Mouse (Mus musculus): Measurements from ENCODE around the gene Rasl10a. TPM values are rescaled to one million over a fixed set of nuclear protein-coding genes. Genes with fewer than 3 reads are reported as not detected.

Rasl10a gene
- polyA plus RNA-seq (2014; fragmentation: Nextera tagmentation; extraction: Ambion mirVana) = 4.1 and 4.6 TPM in 2 replicates

DNA sequence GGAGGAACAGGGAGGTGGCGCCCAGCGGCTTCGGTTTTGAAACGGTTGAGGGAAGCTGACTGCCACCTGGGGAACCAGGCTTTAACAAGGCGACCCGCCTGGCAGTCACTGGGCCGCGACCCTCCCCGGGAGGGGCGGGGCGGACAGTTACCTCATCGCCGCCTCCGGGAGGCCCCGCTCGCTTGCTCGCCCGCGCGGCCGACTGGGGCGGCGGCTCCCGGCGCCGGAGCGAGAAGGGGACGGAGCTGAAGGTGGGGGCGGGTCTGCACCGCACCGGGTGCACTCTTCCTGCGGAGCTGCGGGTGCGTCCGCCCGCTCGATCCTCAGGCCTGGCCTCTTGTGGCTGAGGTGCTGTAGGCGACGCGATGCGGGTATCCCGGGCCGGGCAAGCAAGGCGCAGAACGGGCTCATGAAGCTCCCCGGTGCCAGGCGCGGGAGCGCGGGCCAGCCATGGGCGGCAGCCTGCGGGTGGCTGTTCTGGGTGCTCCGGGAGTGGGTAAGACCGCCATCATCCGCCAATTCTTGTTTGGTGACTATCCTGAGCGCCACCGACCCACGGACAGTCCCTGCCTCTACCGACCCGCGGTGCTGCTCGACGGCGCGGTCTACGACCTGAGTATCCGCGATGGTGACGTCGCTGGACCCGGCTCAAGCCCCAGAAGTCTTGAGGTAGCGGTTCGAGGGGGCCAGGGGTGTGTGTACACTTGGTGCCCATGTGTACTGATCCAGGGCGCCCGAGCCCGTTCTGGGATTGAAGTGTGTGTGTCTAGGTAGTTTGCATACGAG is at the start of gene Rasl10a:
Gene Rasl10a (plus strand): TSS at position 273 of the 786 bp plus-strand sequence.
- ATAC-seq (ENCODE audit: low FRiP score, low TSS enrichment) = no peak; the same call in 1 of the 2 replicates
- WGBS = 1% methylated on average over 58 of the region's 77 CpGs

DNA sequence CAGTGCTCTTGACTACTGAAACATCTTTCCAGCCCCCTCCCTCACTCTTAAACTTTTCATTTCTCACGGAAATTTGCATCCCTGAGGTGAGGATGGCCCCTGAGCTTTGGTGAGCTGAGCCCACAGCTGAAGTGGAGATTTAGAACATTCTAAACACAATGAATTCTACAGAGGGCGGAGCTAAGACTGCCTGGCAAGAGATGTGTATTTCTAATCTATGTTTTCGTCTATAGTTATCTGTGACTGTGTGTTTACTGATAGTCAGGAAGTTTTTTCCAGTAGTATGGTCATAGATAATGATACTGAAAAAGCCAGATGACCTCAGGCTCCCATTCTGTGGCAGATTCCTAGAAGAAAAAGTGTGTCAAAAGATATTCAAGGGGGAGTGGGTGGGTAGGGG is 49.1 kb upstream of the Rasl10a start:
- Histone ChIP-seq H3K27me3 (ENCODE audit: control insufficient read depth, insufficient read depth, low read length) (no peaks in the 10 kb centered on the region), H3K4me2 (replicated peaks; ENCODE audit: low read depth, low read length) (no peak overlapping the region), H3K4me3 (ENCODE audit: low read length) (no peak overlapping the region), H3K4me1 (ENCODE audit: control insufficient read depth, insufficient read depth, low read length) (no peaks in the 10 kb centered on the region), H3K27ac (ENCODE audit: low read depth, low read length) (no peak overlapping the region), H3K9ac (ENCODE audit: low read depth, low read length) (no peak overlapping the region), H3K36me3 (ENCODE audit: control insufficient read depth, insufficient read depth, low read length) (peaks cover 16% of the 10 kb centered on the region), H3K9me3 (ENCODE audit: control insufficient read depth, low read length) (no peaks in the 10 kb centered on the region)
- no peak for ATAC-seq (ENCODE audit: low FRiP score, low TSS enrichment)
- 87% methylated on average over 3 of the region's 3 CpGs for WGBS

More for the DNA sequence above, at the start of gene Rasl10a:
- Histone ChIP-seq H3K9ac (ENCODE audit: low read depth, low read length) (peak within 1 kb of the TSS; percentile 58), H3K27ac (ENCODE audit: low read depth, low read length) (0 out of 2 replicates have a peak within 1 kb of the TSS, but pooled peaks have one; percentile 17), H3K27me3 (ENCODE audit: control insufficient read depth, insufficient read depth, low read length) (peaks cover 56% of the 10 kb centered on the region), H3K36me3 (ENCODE audit: control insufficient read depth, insufficient read depth, low read length) (no peaks in the 10 kb centered on the region; the same call in 1 of the 2 replicates), H3K9me3 (ENCODE audit: control insufficient read depth, low read length) (no peaks in the 10 kb centered on the region), H3K4me1 (ENCODE audit: control insufficient read depth, insufficient read depth, low read length) (peaks cover 41% of the 10 kb centered on the region), H3K4me3 (ENCODE audit: low read length) (peak within 1 kb of the TSS; percentile 54), H3K4me2 (replicated peaks; ENCODE audit: low read depth, low read length) (peak within 1 kb of the TSS; percentile 97)

DNA sequence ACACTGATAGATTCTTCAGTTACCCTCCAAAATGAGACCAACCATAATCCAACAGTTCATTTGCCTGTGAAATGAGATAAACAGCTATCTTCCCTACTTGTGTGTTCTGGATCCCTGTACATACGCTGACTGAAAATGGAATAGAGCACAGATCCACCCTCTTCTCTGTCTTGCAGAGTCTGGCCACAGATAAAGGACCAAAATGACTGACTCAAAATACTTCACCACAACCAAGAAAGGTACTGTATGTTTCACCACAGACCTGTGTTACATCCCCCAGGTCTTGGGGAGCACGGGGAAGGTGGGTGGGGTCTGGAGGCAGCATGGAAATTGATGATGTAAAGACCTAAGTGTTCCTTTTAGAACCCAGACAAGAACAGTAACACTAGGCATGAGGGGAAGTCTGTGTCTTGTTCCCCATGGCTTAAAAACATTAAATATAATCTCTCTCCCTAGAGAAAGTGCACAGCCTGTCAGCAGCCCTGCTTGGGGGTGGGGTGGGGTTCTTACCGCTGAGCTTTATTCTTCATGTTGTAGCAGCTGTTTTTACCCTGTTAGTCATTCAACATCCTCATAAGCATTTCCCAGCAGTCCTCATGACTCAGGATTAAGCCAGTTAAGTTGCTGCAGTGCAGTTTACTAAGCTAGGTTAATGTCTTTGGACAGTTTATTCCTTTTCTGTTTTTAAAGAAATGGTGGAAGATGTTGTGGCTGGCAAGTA is 48.4 kb upstream of the Rasl10a start:
- no peaks in the 10 kb centered on the region for H3K27me3 ChIP-seq (ENCODE audit: control insufficient read depth, insufficient read depth, low read length)
- 87% methylated on average over 3 of the region's 3 CpGs for WGBS
- no peak overlapping the region for H3K4me2 ChIP-seq (replicated peaks; ENCODE audit: low read depth, low read length)
- H3K9ac ChIP-seq (ENCODE audit: low read depth, low read length) = no peak overlapping the region
- ATAC-seq (ENCODE audit: low FRiP score, low TSS enrichment) = no peak
- H3K27ac ChIP-seq (ENCODE audit: low read depth, low read length) = no peak overlapping the region
- no peak overlapping the region for H3K4me3 ChIP-seq (ENCODE audit: low read length)
- no peaks in the 10 kb centered on the region for H3K9me3 ChIP-seq (ENCODE audit: control insufficient read depth, low read length)
- H3K36me3 ChIP-seq (ENCODE audit: control insufficient read depth, insufficient read depth, low read length) = peaks cover 21% of the 10 kb centered on the region
- H3K4me1 ChIP-seq (ENCODE audit: control insufficient read depth, insufficient read depth, low read length) = no peaks in the 10 kb centered on the region

DNA sequence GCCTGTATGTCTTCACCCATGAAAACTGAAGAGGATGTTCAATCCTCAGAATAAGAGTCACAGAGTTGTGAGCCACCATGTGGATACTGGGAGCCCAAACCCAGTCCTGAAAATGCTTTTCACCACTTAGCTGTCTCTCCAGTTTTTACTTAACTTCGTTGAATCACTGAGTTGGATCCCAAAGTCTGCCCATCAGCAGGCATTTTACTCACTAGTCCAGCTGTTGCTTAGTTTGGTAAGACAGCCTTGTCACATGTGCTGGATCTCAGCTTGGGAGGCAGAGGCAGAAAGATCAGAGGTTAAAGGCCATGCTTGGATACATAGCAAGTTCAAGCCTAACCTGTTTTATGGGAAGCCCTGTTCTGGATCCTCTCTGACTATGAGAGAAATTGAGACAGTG is 47.7 kb upstream of the Rasl10a start:
- no peaks in the 10 kb centered on the region for H3K27me3 ChIP-seq (ENCODE audit: control insufficient read depth, insufficient read depth, low read length)
- WGBS = 86% methylated on average over 1 of the region's 1 CpGs
- no peaks in the 10 kb centered on the region for H3K4me1 ChIP-seq (ENCODE audit: control insufficient read depth, insufficient read depth, low read length)
- H3K27ac ChIP-seq (ENCODE audit: low read depth, low read length) = no peak overlapping the region
- no peak overlapping the region for H3K4me2 ChIP-seq (replicated peaks; ENCODE audit: low read depth, low read length)
- no peaks in the 10 kb centered on the region for H3K9me3 ChIP-seq (ENCODE audit: control insufficient read depth, low read length)
- H3K36me3 ChIP-seq (ENCODE audit: control insufficient read depth, insufficient read depth, low read length) = peaks cover 27% of the 10 kb centered on the region
- no peak for ATAC-seq (ENCODE audit: low FRiP score, low TSS enrichment)
- no peak overlapping the region for H3K9ac ChIP-seq (ENCODE audit: low read depth, low read length)
- no peak overlapping the region for H3K4me3 ChIP-seq (ENCODE audit: low read length)

DNA sequence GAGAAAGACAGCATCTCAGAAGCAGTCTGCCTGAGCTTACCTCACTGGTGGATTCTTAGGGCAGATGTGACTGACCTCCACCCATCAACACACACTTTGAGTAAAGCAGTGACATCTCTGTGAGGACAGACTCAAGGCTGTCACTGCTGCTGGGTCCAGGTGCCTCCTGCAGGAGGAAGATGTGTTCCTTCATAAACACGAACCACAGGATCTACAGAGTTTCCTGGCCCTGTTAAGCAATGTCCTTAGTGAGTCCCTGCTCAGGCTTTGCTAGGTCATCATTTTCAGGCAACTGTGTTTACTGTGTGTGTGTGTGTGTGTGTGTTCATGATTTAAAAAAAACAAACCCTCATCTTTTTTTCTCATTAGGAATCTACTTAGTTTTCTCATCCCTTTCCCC is 46.4 kb upstream of the Rasl10a start:
- H3K9ac ChIP-seq (ENCODE audit: low read depth, low read length) = no peak overlapping the region

DNA sequence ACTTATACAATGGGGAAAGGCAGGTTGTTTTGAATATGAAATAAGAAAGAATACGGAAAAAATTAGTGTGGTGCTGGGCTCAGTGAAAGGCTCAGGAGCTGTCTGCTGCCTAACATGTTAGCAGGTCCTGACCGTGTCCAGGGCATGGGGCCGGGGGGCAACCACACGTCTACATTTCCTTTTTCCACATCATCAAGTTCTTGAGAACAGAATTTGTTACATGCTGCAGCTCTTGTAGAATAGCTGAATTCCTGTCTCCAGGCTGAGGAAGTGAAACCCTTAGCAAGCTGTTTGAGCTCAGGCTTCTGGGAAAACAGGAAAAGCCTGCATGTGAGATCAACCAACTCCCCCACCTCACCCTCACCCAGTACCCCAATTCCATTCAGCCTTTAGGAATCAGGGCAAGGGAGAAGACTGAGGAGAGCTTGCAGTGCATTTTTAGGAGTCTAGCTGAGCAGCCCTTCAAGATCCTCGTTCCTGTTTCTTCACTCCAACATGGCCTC is 45.7 kb upstream of the Rasl10a start:
- Histone ChIP-seq H3K27ac (ENCODE audit: low read depth, low read length) (no peak overlapping the region), H3K4me2 (replicated peaks; ENCODE audit: low read depth, low read length) (no peak overlapping the region), H3K9ac (ENCODE audit: low read depth, low read length) (no peak overlapping the region), H3K36me3 (ENCODE audit: control insufficient read depth, insufficient read depth, low read length) (peaks cover 46% of the 10 kb centered on the region), H3K27me3 (ENCODE audit: control insufficient read depth, insufficient read depth, low read length) (no peaks in the 10 kb centered on the region), H3K4me1 (ENCODE audit: control insufficient read depth, insufficient read depth, low read length) (no peaks in the 10 kb centered on the region), H3K4me3 (ENCODE audit: low read length) (no peak overlapping the region), H3K9me3 (ENCODE audit: control insufficient read depth, low read length) (no peaks in the 10 kb centered on the region)
- no peak for ATAC-seq (ENCODE audit: low FRiP score, low TSS enrichment)
- 82% methylated on average over 5 of the region's 5 CpGs for WGBS

More for the DNA sequence above, 46.4 kb upstream of the Rasl10a start:
- no peak for ATAC-seq (ENCODE audit: low FRiP score, low TSS enrichment)
- Histone ChIP-seq H3K27ac (ENCODE audit: low read depth, low read length) (no peak overlapping the region), H3K27me3 (ENCODE audit: control insufficient read depth, insufficient read depth, low read length) (no peaks in the 10 kb centered on the region), H3K4me2 (replicated peaks; ENCODE audit: low read depth, low read length) (no peak overlapping the region), H3K9me3 (ENCODE audit: control insufficient read depth, low read length) (no peaks in the 10 kb centered on the region), H3K36me3 (ENCODE audit: control insufficient read depth, insufficient read depth, low read length) (peaks cover 38% of the 10 kb centered on the region), H3K4me1 (ENCODE audit: control insufficient read depth, insufficient read depth, low read length) (no peaks in the 10 kb centered on the region), H3K4me3 (ENCODE audit: low read length) (no peak overlapping the region)
- WGBS = 88% methylated on average over 1 of the region's 1 CpGs

DNA sequence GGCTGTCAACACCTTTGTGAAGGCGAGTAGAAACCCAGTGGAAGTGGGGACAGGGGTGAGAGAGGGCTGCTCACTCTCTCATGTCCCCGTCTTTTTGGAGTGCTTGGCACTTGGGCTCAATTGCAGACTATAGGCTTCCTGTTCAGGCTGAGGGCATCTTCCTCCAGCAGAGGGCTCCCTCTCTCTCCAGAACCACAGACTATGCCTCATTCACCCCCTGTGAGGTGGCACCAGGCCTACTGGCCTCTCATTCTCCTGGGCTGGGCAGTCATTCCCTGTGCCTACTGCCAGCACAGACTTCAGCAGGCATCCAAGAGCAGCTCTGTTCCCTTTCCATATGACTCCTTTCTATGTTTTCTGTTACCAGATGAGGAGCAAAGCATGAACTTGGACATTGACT is 42.2 kb upstream of the Rasl10a start:
- H3K9me3 ChIP-seq (ENCODE audit: control insufficient read depth, low read length) = no peaks in the 10 kb centered on the region
- 0 out of 2 replicates have a peak, but pooled peaks have one; percentile 46 for ATAC-seq (ENCODE audit: low FRiP score, low TSS enrichment)
- H3K36me3 ChIP-seq (ENCODE audit: control insufficient read depth, insufficient read depth, low read length) = peaks cover 73% of the 10 kb centered on the region
- no peak overlapping the region for H3K9ac ChIP-seq (ENCODE audit: low read depth, low read length)
- WGBS = 61% methylated on average over 2 of the region's 2 CpGs
- H3K4me3 ChIP-seq (ENCODE audit: low read length) = no peak overlapping the region
- H3K4me1 ChIP-seq (ENCODE audit: control insufficient read depth, insufficient read depth, low read length) = no peaks in the 10 kb centered on the region
- no peaks in the 10 kb centered on the region for H3K27me3 ChIP-seq (ENCODE audit: control insufficient read depth, insufficient read depth, low read length)
- H3K4me2 ChIP-seq (replicated peaks; ENCODE audit: low read depth, low read length) = no peak overlapping the region
- no peak overlapping the region for H3K27ac ChIP-seq (ENCODE audit: low read depth, low read length)

DNA sequence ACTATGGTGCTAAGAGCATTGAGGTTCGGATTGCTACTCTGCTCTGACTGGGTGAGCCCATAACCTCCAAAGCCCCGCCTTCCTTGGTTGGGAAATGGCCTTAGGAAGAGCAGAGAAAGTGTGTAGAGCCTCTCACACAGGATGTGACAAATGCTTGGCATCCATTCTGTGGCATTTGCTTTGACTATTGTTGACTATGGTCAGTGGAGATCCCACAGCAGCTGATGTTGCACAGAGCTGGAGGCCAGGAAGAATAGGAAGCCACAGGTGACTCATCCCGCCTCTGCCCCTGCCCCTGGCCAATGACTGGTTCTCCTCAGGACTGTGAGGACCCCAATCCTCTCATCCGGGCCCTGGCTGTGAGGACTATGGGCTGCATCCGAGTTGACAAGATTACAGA is 41.6 kb upstream of the Rasl10a start:
- H3K36me3 ChIP-seq (ENCODE audit: control insufficient read depth, insufficient read depth, low read length) = peaks cover 73% of the 10 kb centered on the region
- no peaks in the 10 kb centered on the region for H3K9me3 ChIP-seq (ENCODE audit: control insufficient read depth, low read length)
- 90% methylated on average over 5 of the region's 5 CpGs for WGBS
- H3K4me3 ChIP-seq (ENCODE audit: low read length) = no peak overlapping the region
- no peak overlapping the region for H3K27ac ChIP-seq (ENCODE audit: low read depth, low read length)
- H3K4me1 ChIP-seq (ENCODE audit: control insufficient read depth, insufficient read depth, low read length) = no peaks in the 10 kb centered on the region
- H3K9ac ChIP-seq (ENCODE audit: low read depth, low read length) = no peak overlapping the region
- no peak for ATAC-seq (ENCODE audit: low FRiP score, low TSS enrichment)
- H3K27me3 ChIP-seq (ENCODE audit: control insufficient read depth, insufficient read depth, low read length) = no peaks in the 10 kb centered on the region
- H3K4me2 ChIP-seq (replicated peaks; ENCODE audit: low read depth, low read length) = no peak overlapping the region

DNA sequence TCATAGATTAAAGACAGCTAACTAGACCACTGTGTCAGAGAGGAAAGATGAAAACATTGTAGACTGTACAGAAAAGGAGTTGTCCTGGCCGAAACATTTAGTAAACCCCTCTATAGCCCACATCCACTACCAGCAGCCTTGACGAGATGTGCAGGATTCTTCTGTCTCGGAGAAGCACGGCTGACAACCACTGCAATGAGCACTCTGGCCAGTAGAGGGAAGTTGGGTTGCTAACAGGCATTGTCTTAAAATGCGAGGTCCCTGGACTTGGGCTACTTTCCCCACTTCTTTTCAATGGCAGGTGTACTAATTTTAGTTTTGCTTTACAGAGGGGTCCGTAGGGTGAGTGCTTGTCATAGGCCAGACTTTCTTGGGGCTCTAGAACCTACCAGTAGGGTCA is 40.4 kb upstream of the Rasl10a start:
- Histone ChIP-seq H3K9ac (ENCODE audit: low read depth, low read length) (no peak overlapping the region), H3K4me2 (replicated peaks; ENCODE audit: low read depth, low read length) (no peak overlapping the region), H3K27me3 (ENCODE audit: control insufficient read depth, insufficient read depth, low read length) (no peaks in the 10 kb centered on the region), H3K9me3 (ENCODE audit: control insufficient read depth, low read length) (no peaks in the 10 kb centered on the region), H3K4me3 (ENCODE audit: low read length) (no peak overlapping the region), H3K36me3 (ENCODE audit: control insufficient read depth, insufficient read depth, low read length) (peaks cover 73% of the 10 kb centered on the region), H3K4me1 (ENCODE audit: control insufficient read depth, insufficient read depth, low read length) (no peaks in the 10 kb centered on the region), H3K27ac (ENCODE audit: low read depth, low read length) (no peak overlapping the region)
- no peak for ATAC-seq (ENCODE audit: low FRiP score, low TSS enrichment)
- 72% methylated on average over 6 of the region's 6 CpGs for WGBS
